Mouse (Mus musculus) CD4-positive, CD25-positive, alpha-beta regulatory T cell (primary cell): Measurements from ENCODE around the gene Wbp1. TPM values are rescaled to one million over a fixed set of nuclear protein-coding genes. Genes with fewer than 3 reads are reported as not detected.

Experiments used
- polyA plus RNA-seq: library from polyadenylated mRNA; unstranded; fragments of 100-300 nt; shearing (Covaris generic); gene quantifications from one replicate; pipeline ENCODE4 v1.2.1, GENCODE M21; 2017

Wbp1 gene
- 66.9 TPM for polyA plus RNA-seq

DNA sequence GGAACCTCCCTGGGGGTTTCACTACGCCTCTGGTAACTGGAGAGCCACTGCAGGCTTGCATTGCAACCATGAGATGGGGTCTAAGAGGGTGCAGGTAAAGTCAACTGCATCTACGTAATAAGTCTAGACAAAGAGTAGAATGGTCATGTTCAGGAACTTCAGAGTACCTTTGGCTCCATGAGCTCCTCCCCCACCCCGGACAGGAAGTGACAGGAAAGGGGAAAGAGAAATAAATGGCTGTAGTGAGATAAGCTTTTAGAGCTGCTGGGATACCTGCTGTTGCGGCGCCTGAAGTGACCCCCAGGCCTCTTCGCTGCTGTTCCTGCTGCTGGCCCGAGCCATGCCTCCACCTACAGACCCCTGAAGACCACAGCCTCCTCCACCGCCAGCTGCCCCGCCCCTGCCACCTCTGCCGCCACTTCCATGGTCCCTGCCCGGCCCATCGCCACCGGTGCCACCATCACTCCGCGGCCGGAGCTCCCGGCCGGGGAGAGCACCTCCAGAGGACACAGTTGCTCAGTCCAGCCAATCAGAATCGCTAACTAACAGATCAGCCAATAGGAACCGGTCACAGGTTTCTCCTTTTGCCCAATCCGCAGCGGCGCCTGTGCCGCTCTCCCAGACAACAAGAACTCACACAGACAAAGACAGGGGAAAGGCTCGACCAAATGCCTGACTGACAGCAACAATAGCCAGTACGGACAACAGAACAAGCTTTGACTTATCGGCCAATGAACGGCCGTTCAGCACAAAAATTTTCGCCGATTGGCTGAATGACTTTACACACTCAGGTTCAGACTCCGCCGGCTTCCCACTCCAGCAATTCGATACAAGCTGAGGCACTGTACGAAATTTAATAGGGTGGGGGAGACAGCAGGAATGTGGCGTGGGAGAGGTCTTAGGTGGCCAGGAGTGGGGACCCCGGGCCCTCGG is at the start of gene Wbp1:
Gene Wbp1, minus strand, starts transcription at position 630 of the 933 bp plus-strand sequence.

GRCm38 (mm10) chr6:83165607-83166242 is 44.4 kb upstream of the Wbp1 start, which contains the start of gene Dctn1:
Dctn1 (plus strand) TSS chr6:83165920.

DNA sequence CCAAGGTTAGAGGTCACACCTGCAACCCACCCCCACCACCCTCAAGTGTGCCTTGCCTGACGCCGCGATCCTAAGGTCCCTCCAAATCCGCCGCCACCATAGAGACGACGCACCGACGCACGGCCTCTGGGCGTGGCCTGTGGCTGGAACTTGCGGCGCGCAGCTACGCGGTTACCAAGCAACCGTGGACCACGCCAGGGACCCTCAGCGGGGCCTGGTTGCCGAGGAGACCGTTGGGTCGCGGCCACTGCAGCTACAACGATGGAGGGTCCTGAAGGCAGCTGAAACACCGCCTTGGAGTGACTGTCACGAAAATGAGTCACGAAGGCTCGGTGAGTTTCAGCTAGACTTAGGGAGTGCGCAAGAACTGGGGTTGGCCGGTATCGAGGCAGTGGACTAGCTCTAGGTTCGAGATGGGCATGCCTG is 34.9 kb upstream of the Wbp1 start, which contains the start of the genes Wdr54 and 1700003E16Rik:
Gene Wdr54, minus strand, starts transcription at position 139 of the 426 bp plus-strand sequence.
Gene 1700003E16Rik, plus strand, starts transcription at position 146 of the 426 bp plus-strand sequence.

DNA sequence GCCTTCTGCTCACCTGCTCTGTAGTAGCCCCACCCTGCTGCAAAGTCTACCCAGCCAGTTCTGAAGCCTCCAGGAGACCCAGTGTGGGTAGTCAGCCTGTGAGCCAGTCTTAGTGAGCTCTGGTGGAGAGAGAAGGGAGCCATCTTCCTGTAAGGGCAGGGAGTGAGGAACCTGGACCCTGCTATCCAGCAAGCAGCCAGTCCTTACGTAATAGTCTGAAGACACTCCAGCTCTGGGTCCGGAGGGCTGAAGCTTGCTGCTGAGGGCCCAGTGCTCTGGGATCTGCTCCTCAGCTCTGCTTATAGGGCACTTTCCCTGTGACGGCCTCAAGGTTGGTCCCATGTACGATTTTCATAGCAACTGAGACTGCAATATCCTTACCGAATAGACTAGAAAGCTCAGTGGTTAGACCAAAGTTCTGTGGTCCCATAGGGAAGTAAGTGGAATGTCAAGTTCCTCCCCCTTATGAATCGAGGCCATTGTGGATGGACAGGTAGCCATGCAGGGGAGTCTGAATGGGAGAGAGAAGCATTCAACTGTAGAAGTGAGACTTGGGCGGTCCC is 13.7 kb upstream of the Wbp1 start, which contains the start of gene Rtkn:
Gene Rtkn, plus strand, starts transcription at position 513 of the 563 bp plus-strand sequence.

DNA sequence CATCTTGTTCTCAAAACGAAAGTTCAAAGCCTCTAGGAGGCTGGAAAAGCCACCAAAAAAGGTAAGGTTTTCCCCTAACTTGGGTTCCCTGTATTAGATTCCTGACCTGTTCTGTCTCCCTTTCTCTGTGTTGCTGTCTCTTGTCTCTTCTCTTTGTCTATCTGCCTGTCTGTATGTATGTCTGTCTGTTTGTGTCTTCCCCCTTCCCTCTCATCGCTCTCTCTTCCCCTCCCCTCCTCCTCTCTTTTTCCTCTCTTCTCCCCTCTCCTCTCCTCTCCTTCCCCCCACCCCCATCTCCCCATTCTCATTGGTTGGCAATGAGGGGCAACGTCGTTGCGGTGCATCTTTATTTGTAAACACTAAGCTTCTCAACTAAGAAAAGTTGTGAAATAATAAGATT is 4.0 kb upstream of the Wbp1 start, which contains the start of gene Ino80b:
Gene Ino80b, minus strand, starts transcription at position 101 of the 400 bp plus-strand sequence.

DNA sequence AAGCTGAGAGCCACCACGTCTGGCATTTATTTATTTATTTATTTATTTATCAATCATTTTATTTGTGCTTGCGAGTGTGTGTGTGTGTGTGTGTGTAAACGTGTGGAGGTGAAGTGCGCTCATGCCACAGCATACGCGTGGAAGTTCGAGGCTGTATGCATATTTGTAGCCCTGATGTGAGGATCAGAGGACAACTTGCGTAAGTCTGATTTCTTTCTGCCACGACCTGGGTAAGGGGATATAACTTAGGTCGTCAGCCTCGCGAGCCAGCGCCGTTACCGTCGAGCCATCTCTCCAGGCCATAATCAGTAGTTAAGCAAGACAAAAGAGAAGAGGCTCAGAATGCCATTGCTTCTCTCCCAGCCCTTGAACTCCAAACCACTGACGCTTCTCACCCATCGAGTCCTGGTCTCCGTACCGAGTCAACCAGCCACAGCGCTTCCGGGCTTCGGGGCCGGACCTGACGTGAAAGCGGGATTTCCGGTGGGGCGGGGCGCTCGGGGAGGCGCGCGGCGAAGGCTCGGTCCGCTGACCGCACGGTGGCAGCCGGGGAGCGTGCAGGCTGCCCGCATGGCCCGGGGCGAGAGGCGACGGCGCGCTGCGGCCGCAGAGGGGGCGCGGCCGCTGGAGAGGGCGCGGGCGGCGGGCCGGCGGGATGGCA is 6.2 kb downstream of the Wbp1 start, which contains the start of gene Mogs:
Gene Mogs, plus strand, starts transcription at position 486 of the 661 bp plus-strand sequence.

DNA sequence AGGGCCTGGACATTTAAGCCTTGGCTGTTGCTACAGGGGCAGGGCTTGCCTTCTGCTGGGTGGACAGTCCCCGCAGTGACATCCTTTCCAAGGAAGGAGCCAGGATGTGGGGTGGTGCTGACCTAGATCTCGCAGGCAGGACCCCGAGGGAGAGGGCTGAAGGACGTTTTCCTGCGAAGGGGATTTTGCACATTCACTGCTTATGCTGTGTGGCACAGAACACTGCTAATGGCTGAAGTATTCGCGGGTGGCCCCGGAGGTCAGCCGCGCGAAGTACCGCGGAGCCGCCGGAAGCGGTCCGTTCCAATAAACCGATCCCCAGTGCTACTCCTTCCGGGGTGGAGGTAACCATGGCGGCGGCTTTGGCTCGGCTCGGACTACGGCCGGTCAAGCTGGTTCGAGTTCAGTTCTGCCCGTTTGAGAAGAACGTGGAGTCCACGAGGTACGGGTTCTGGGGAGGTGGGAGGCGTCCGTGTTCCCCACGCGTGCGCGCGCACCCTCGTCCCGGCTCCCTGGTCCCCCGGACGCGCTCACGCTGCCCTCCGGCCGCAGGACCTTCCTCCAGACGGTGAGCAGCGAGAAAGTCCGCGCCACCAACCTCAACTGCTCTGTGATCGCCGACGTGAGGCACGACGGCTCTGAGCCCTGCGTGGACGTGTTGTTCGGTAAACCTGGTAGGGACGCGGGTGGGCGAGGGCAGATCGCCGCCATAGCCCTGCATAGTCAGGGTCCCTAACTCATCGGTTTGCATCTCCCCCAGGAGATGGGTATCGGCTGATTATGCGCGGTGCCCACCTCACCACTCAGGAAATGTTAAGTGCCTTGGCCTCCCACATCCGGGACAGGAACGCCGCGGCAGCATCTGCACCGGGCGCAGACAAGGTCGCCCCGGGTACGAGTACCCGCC is 12.3 kb downstream of the Wbp1 start, which contains the start of gene Mrpl53:
Gene Mrpl53, plus strand, starts transcription at position 279 of the 907 bp plus-strand sequence.

GRCm38 (mm10) chr6:83101316-83101687 is 20.1 kb downstream of the Wbp1 start, which contains the start of the genes Ccdc142 and Gm42688:
Ccdc142 (plus strand) TSS chr6:83101601.
Gm42688 (plus strand) TSS chr6:83101617.

GRCm38 (mm10) chr6:83086121-83087035 is 35.0 kb downstream of the Wbp1 start, which contains the start of gene Lbx2:
Lbx2 (plus strand) TSS chr6:83086367.

GRCm38 (mm10) chr6:83077630-83078323 is 43.6 kb downstream of the Wbp1 start, which contains the start of gene Pcgf1:
Pcgf1 (plus strand) TSS chr6:83077869.

DNA sequence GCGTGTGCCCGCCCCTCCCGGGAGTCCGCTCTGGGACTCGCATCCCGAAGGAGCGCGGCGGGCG is 51.3 kb downstream of the Wbp1 start, which contains the start of gene Tlx2:
Gene Tlx2, minus strand, starts transcription at position 47 of the 64 bp plus-strand sequence.

Other genes with a start within 250 kb of the Wbp1 start
- 5.8 TPM for gene Sema4f, start 181.8 kb downstream of the Wbp1 start, polyA plus RNA-seq
- gene M1ap, start 174.7 kb downstream of the Wbp1 start, polyA plus RNA-seq = 0.60 TPM
- 46.0 TPM for gene Dok1, start 88.1 kb downstream of the Wbp1 start, polyA plus RNA-seq
- 0.32 TPM for gene Loxl3, start 87.4 kb downstream of the Wbp1 start, polyA plus RNA-seq
- 474 TPM for gene Aup1, start 67.0 kb downstream of the Wbp1 start, polyA plus RNA-seq
- 68.6 TPM for gene Htra2, start 66.3 kb downstream of the Wbp1 start, polyA plus RNA-seq
- 2.6 TPM for gene Dqx1, start 63.7 kb downstream of the Wbp1 start, polyA plus RNA-seq
- 0.12 TPM for gene Tlx2, start 51.3 kb downstream of the Wbp1 start, polyA plus RNA-seq
- 39.7 TPM for gene Pcgf1, start 43.7 kb downstream of the Wbp1 start, polyA plus RNA-seq
- 0.22 TPM for gene Lbx2, start 35.2 kb downstream of the Wbp1 start, polyA plus RNA-seq
- 9.6 TPM for gene Ccdc142, start 20.0 kb downstream of the Wbp1 start, polyA plus RNA-seq
- 14.8 TPM for gene Gm42688, start 19.9 kb downstream of the Wbp1 start, polyA plus RNA-seq
- 56.1 TPM for gene Mrpl53, start 12.5 kb downstream of the Wbp1 start, polyA plus RNA-seq
- gene Mogs, start 6.1 kb downstream of the Wbp1 start, polyA plus RNA-seq = 129 TPM
- 50.5 TPM for gene Ino80b, start 3.9 kb upstream of the Wbp1 start, polyA plus RNA-seq
- 0.84 TPM for gene Rtkn, start 13.9 kb upstream of the Wbp1 start, polyA plus RNA-seq
- 0.57 TPM for gene Wdr54, start 34.8 kb upstream of the Wbp1 start, polyA plus RNA-seq
- not detected for gene 1700003E16Rik, start 34.8 kb upstream of the Wbp1 start, polyA plus RNA-seq
- gene Dctn1, start 44.4 kb upstream of the Wbp1 start, polyA plus RNA-seq = 83.8 TPM
- 0.39 TPM for gene Slc4a5, start 98.3 kb upstream of the Wbp1 start, polyA plus RNA-seq
- 72.1 TPM for gene Mthfd2, start 204.3 kb upstream of the Wbp1 start, polyA plus RNA-seq
- gene Mob1a, start 204.5 kb upstream of the Wbp1 start, polyA plus RNA-seq = 160 TPM
- 102 TPM for gene Bola3, start 227.6 kb upstream of the Wbp1 start, polyA plus RNA-seq